Mouse (Mus musculus) olfactory bulb, adult 2 months (tissue): ENCODE measurements at regions not wholly inside any gene's neighbourhood (a gene's known extent, or its start where the extent isn't known, plus 50 kb on each side); places are given as distances from the start of the nearest gene placed in this dataset.

Experiments used
- CTCF ChIP-seq: fragments of 200-500 bp; IDR thresholded peaks from 2 replicates; pipeline ENCODE4 v1.5.1; 2012; ENCODE audit warnings: low read depth, mild to moderate bottlenecking, low read length, moderate library complexity; ENCODE audit not compliant: insufficient read depth
- POLR2A ChIP-seq: fragments of 200-500 bp; IDR thresholded peaks from 2 replicates; pipeline ENCODE4 v1.6.1; 2012; ENCODE audit warnings: mild to moderate bottlenecking, low read depth, low read length, moderate library complexity; ENCODE audit not compliant: insufficient read depth

DNA sequence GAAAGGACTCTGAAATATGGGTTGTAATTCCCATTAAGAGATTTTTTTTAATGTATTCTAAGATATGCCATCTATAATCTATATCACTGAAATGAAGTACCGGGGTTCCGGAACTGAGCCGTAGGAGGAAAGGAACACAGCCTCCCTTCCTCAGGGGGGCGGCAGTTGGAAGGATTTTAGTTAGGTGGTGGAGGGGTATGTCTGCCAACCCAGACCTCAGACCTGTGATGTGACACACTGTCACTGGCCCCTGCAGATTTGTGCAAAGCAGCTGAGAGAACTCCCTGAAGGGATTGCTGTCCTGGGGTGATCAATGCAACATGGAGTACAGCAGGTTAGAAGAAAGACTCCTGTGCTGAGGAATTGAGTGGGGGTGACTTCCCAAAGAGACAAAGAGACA, 470.2 kb upstream of the Gulo start:
- no peak for TF ChIP-seq POLR2A
- no peak for TF ChIP-seq CTCF
